Mouse (Mus musculus): Measurements from ENCODE around the gene Cnnm1.
"Not testable (repeated sequence)": the region's sequence is repeated elsewhere in the genome, so short reads cannot be mapped to it uniquely, and the experiment has no call there.

Cnnm1 gene

DNA sequence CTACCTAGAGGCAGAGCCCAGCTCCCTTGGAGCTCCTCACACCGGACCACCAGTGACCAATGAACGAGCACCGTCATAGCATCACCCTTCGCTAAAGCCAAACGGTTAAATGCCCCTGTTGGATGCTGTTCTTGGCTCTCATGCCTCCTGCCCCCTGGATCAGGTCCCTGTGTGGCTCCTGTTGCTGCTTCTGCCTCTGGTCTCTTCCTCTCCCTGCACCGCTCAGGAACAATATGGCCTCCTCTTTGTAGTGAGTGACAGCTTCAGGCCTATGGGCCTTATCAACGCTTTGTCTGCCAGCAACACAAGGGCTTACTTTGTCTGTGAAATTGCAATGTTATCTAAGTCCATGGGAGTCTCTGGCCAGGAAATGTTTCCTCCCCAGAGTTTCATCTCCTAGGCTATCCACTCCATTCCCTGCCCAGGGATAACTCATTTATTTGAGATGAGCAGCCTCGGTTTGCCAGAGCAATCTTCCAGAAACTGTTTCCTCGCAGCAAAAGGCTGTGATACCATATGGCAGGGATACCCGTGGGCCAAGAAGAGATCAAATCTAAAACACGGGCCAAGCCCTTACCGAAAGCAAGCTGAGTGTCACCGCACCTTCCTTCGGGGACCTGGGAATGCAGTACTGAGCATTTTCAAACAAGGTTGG, 25.5 kb downstream of the Cnnm1 start:
- no peak for DNase-seq (ENCODE audit: low spot score in 2 of 2)

DNA sequence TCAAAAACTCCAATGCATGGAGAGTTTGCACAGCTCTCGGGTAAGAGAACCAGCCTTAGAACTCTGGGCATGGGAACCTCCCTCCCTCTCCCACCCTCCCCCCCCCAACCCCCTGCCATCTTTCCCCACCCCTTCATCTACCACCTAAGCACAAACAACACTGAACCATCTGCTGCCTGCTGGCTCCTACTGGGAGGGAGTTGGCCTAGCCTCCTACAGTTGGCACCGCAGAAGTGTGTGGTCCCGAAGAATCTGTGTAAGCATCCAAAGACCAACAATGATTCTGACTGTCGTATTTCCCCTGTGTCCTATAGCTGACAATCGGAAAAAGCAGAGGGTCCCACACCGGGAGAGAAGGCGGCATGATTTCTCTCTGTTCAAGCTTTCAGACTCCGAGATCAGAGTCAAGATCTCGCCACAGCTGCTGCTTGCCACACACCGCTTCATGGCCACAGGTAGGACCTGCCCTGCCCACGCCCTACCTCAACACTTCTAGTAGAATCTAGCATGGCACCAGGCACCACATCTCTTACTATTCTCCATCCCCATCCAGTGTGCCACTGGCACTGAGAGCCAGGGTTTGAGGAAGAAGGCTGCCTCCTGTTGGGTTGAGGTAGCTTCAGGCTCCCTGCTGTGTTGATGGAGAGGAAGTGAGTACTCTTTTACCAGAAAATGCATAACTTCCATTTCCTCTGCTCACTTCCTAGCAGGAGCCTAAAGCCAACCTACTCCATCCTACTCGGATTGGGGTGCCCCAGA, 27.9 kb downstream of the Cnnm1 start:
- no peak for DNase-seq (ENCODE audit: low spot score in 2 of 2)

DNA sequence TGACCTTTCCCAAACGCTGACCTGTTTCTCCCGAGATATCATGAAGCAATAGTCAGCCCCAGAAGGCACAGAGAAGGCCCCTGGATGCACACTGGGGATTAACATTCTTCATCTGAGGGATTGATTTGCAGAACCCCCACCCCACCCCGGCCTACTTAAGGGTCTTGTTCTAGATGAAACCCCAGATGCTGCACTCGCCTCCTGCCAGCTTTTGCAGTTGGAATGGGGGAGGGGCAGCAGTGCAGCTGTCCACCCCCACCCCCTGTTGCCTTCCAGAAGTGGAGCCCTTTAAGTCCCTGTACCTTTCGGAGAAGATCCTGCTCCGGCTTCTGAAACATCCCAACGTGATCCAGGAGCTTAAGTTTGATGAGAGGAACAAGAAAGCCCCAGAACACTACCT, 29.1 kb downstream of the Cnnm1 start:
- DNase-seq (ENCODE audit: low spot score in 2 of 2) = no peak

DNA sequence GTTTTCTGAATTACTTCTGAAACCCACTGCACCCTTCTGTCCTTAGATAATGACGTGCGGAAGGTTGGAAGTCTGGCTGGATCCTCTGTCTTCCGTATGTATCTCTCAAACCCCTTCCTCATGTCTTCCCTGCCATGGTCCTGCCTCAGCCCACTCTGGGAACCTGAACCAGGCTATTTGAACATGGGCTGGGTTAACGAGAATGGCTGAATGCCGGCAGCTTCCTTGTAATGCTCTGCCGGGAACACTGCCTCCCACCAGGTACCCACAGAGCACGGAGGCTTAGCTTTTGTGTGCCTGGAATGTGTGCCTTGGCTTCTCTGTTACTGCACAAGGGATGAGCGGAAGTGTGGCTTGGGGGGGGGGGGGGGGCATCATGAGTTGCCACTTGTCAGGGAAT, 32.1 kb downstream of the Cnnm1 start:
- no peak for DNase-seq (ENCODE audit: low spot score in 2 of 2)

DNA sequence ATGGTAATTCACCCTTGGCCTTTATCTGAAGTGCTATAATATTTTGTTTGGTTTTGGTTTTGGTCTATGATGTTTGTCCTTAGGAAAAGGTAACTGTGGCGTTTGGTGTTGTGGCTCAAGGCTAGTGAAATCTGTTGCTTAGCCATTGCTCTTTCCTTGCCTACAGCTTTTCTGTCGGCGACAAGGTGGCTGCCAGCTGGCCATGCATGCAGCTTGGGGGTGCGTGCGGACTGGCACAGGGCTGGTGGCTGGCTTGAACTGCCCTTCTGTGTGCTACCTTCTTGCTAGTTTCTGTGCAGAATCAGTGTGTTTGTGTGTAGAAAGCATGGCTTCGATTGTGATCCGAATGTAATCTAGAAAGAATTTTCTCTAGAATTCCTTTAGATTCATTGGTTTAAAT, 32.5 kb downstream of the Cnnm1 start:
- DNase-seq (ENCODE audit: low spot score in 2 of 2) = no peak

DNA sequence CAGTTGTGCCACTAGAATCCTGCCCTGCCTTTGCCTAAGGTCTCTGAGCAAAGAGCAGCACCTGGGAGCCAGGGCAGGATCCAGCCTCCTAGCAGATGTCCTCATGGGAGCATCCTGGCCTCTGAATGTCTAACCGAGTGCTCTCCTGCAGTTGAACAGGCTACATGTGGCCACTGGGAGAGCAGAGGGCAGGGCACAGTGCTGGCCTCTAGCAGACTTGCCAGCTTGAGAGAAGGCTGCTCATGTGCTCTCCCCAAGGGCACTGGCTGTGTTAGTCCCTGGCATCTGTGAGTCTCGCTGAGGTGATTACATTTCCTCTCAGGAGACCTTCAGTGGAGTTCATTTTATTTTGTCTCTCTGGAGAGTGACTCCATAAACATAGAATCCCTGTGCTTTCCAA, 35.4 kb downstream of the Cnnm1 start:
- DNase-seq (ENCODE audit: low spot score in 2 of 2) = no peak

DNA sequence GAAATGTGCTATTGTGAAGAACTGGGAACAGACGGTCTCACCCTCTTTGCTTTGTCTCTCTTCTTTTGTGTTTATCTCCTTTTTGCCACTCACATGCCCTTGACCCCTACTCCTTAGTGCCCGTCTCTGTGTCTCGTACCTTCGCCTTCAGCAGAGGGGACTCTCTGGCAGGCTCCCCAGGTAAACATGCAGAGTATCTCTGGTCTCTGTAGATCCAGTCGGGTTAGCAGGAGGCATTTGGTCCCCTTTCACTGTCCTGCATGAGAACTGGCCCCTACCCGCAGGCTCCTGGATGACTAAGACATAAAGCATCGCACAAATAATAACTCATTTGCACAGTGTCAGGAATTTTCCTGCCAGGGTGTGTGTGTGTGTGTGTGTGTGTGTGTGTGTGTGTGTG, 35.8 kb downstream of the Cnnm1 start:
- DNase-seq (ENCODE audit: low spot score in 2 of 2) = no peak

DNA sequence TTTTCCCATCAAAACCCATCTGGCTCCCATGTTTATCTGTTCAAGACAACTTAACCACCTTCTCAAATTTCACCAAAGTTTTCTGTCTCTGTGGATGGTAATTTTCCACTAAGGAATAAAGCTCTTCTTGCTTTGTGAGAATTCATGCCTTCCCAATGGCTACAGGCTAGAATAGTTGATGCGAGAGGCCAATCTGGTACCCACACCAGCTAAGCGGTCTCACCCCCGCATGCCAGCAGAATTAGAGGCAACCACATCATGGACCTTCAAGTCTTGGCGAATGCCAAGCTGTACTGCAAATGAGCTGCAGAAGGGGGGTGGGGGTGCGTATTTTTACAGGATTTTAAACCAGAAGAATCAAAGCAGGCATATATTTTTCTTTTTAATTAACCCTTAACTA, 37.2 kb downstream of the Cnnm1 start:
- no peak for DNase-seq (ENCODE audit: low spot score in 2 of 2)

DNA sequence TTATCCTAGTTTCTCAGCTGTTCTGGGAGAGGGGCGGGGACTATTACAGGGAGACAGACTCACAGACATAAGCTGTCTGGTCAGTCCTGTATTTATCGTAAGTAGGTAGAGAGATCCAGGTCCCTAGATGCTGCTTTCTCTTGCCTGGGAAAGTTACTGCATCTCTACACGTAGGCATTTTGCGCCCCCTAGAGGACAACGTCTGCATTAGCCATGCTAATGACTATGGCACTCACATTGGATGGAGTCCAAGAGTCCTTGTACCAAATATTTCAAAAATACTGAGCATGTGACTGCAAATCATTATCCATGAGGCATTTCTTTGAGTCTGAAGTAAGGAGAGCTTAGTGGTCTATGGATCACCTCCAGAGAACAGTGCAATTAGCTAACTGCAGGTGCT, 38.7 kb downstream of the Cnnm1 start:
- DNase-seq (ENCODE audit: low spot score in 2 of 2) = peak; percentile 58 to 73

DNA sequence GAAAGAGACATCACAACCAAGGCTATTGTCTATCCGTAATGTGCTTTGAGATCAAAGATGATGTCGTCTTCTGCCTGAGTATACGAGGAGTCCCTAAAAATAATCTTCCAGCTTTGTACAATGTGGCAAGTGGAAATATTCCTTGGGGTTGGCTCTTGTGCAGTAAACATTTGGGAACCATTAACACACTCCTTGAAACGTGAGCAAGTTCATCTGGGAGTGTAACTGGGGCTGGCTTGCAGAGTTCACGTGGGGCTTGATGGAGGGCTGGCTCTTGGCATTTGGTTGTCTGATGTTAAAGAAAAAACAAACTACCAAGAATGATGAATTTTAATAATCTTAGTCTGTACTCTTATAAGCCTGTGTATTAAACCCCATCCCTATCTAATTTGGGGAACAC, 39.2 kb downstream of the Cnnm1 start:
- DNase-seq (ENCODE audit: low spot score in 2 of 2) = no peak

DNA sequence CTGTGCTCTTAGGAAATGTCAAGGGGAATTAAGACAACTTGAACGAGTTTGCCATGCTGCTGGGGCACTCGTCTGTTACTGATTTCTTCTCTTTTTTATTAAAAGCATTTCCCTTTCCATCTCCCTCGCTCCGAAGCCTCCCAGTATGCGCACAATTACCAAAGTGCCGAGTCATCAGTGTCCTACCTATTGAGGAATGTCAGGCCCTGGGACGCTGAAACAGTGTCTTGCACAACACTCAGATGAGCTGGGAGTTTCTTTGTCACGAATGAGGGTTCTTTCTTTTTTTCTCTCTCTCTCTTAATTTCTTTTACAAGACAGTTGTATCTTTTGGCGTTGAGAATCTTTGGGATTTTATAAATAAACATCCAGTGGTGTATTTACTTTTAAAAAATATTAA, 40.3 kb downstream of the Cnnm1 start:
- DNase-seq (ENCODE audit: low spot score in 2 of 2) = no peak

DNA sequence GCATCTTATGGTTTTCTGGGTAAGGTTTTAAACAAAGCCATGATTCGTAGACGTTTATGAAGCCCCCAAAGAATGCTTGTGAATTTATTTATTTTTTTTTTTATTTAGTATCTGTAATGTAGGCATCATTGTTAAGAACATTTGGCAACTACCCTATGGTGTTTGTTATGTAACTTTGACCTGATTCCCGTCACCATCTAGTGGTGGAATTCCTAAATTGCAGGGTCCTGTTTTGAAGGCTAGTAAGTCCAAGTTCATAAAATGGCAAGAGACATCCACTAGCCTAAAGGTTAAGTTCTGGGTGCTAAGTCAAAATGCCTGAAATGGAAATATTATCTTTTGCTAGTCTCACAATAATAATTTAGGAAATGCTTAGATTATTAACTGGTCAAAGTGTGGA, 47.2 kb downstream of the Cnnm1 start:
- DNase-seq (ENCODE audit: low spot score in 2 of 2) = no peak

DNA sequence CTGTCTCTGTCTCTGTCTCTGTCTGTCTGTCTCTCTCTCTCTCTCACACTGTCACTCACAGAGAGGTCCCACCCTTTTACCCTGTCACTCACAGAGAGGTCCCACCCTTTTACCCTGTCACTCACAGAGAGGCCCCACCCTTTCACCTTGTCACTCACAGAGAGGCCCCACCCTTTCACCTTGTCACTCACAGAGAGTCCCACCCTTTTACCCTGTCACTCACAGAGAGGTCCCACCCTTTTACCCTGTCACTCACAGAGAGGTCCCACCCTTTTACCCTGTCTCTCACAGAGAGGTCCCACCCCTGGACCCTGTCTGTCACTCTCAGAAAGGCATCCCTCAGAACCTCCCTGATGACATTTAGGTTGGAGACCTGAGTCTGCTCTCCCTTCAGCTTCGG, 53.1 kb downstream of the Cnnm1 start:
- DNase-seq (ENCODE audit: low spot score in 2 of 2) = not testable (repeated sequence)

DNA sequence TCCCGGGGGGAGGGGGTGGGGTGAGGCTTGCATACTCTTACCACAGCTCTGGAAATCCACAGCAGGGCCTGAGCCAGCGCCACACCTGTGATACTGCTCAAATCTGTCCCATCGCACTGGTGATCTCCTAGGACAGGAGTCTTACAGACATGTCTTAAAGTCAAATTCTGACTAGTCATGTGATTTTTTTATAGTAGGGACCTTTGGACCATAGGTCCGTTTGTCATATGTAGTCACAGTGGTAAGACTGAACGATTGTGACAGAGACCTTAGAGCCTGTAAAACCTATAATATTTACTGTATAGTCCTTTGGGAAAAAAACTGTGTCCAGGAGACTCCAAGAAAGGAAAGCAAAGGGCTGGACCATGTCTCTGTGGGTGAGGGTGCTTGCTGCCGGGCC, 53.6 kb downstream of the Cnnm1 start:
- no peak for DNase-seq (ENCODE audit: low spot score in 2 of 2)

DNA sequence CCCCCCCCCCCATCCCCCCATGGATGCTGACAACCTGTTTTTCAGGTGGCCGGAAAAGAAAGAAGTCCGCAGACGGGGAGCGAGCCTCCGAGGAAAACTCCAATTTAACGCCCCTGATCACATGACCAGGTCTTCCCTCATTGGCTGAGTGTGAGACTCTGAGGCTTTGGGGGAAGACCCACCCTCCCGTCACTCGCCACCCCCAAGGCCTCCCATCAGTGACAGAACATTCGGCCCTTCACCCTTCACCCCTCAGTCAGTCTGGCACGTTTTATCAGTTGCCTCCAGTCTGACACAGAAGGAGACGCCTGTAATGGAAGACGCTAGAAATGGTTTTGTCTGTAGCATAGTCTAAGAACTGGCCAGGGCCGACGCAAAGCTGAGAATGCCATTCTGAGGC, 54.7 kb downstream of the Cnnm1 start:
- peak in 1 of 2 experiments; percentile 18 for DNase-seq (ENCODE audit: low spot score in 2 of 2)

DNA sequence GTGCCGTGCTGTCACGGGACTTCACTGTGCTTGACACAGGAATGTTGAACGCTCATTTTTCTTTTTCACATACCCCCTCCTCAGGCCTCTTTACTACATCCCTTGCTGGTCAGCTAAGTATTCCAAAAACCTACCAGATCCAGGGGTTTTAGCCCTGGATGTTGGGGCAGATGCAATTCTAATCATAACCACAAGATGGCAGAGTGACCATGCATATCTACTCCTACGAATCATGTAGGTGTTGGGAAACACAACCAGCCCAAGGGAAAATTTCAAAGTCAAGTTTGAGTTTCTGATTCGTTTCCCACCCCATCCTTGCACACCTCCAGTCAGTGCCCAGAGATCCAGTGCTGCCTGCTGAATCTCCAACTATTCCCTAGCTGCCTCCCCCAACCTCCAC, 55.6 kb downstream of the Cnnm1 start:
- DNase-seq (ENCODE audit: low spot score in 2 of 2) = peak; percentile 37 to 70

DNA sequence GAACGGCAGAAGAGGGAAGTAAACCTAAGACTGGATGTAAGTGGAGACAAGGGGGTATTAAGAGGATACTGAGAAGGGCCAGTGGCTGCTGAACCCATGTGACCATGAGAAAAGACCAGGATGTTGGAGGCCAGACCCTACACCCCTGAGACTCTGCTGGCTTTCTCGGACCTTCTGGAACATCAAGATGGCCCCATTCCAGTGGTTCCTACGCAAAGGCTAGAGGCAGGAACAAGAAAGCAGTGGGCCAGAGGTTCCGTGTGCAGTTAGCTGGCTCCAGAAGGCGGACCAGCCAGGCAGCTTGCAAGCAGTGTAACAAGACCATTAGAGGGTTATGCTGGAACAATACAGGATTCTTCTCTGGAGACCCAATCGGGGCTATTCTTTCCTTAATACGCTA, 57.2 kb downstream of the Cnnm1 start:
- DNase-seq (ENCODE audit: low spot score in 2 of 2) = no peak

DNA sequence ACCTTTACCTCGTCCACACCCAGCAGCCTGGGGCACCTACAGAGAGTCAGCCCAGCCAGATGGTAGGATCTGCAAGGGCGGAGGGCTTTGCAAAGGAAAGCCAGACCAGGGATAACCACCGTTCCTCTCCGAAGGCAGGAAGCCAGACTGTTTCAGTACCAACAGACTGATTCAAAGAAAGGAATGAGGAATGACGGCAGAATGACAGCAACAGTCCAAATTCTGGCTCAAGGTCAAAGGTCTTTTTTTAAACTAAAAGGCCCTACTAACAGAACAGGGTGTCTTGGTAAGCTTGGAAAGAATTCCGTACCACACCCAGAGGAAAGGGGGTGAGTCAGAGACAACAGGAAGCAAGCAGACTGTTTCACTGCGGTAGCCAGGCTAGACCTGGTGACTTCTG, 58.6 kb downstream of the Cnnm1 start:
- no peak for DNase-seq (ENCODE audit: low spot score in 2 of 2)

DNA sequence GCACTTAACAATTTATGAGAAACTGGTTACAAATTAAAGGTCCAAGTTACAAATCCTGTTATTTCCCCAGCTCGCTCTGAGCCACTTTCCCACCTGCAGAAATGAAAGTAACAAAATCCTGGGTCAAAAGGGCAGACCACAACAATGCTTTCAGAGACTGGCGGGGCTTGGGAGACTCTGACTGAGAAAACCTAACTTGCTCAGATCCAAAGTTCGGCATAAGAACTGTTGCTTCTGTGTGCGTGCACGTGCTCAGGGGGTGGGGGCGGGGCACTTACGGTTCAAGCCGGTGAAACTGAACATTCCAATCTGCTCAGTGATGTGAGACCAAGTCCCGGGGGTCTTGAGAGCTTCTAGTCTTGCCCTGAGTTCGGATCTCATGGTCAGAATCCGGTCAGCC, 62.4 kb downstream of the Cnnm1 start:
- no peak for DNase-seq (ENCODE audit: low spot score in 2 of 2)

DNA sequence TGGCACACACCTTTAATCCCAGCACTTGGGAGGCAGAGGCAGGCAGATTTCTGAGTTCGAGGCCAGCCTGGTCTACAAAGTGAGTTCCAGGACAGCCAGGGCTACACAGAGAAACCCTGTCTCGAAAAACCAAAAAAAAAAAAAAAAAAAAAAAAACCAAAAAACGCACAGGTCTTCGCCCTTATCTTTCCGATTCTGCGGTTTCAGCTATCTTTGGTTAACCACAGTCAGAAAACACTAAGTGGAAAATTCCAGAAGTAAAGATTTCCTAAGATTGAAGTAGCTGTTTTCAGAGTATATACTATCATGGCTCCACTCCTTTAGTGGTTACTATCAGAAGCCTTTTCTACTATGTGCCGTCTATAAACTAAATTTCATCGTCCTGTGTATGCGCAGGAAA, 63.4 kb downstream of the Cnnm1 start:
- DNase-seq (ENCODE audit: low spot score in 2 of 2) = not testable (repeated sequence)

DNA sequence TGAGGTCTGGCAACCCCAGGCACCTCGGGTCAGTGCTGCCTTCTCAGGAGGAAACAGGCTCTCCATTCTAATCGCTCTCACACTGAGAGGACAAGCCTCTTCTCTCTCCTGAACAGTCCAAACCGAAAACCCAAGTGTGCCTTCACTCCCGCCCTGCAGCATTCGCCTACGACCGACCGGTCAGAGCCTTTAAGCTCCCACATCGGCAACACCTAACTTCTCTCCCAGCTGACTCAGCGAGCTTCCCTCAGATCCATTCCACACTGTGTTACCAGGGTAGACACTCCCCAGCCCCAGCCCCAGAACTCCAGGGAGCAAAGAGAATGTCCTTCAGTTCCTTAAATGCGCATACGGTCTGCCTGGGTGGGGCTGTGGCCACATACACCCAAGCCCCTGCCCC, 65.2 kb downstream of the Cnnm1 start:
- no peak for DNase-seq (ENCODE audit: low spot score in 2 of 2)

DNA sequence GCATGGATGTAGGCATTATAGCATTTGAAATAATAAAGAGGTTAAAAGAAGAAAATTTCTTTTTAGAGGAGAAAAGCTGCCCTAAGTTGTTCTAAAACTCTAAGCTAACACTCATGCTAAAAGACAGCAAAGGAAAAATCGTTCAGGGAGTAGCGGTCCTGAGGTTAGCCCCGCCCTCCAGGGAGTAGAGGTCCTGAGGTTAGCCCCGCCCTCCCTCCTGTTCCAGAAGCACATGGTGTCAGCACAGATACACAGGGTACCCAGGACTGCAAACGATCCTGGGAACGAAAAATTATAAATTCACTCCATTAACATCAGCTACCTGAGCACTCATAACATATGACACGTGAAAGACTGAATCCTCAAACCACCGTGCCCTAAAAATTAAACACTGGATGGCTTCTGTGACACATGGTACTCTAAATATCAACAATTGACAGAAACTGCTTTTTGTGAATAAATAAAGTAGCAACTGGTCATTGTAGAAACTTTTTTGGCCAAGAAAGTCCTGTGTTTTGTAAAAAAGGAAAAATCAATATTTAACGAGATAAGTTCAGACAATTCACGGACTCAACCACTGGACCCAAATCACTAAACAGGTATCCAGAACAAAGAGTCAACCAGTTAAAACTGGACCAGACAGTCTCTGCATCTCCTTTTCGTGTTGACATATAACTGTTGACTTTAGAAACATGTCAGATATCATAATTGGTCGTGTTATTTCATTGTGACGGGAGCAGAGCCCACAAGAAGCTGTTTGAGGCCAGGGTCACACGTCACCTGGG, 70.4 kb downstream of the Cnnm1 start:
- DNase-seq (ENCODE audit: low spot score in 2 of 2) = no peak

All from spleen, postnatal 4 days (tissue).